Mouse (Mus musculus): ENCODE measurements around the gene Tbx4.

DNA sequence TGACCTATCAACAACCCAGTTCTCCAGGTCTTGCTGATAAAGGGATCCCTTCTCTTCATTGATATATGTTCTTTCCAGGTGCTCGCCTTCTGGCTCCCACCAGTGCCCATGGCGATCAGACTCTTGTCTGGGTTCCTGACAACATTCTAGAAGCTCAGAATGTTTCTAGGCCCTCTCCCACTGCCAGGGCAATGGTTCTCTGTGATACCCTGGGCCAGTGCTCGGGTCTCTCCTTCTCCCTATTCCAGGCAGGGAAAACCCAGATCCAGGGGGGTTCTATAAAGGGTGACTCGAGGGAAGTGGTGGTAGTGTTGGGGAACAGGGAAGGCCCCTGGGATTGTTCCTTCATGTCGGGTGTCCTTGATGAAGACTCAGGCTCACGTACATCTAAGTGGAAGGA, 36.0 kb upstream of the Tbx4 start, which contains the start of gene Gm11444:
- TF ChIP-seq CTCF (IDR thresholded peaks at IDR 0.05; ENCODE audit: low read depth, low read length) (no peak), POLR2A (IDR thresholded peaks at IDR 0.05; ENCODE audit: borderline replicate concordance, low read depth, low read length) (no peak)
